Mouse (Mus musculus) MEL (cell line): ENCODE results near the gene Krt4.

Experiments
- CTCF ChIP-seq, 3 experiments: IDR thresholded peaks in 2 of 3; conservative IDR thresholded peaks in 1 of 3; 2 replicates each; pipeline ENCODE4 v1.5.1; 2011 to 2012; ENCODE audit warnings: low read length in 3 of 3, low read depth in 2 of 3, mild to moderate bottlenecking in 2 of 3, improper control_type of control experiment in 1 of 3, inconsistent platforms in 1 of 3, mixed read lengths in 1 of 3, moderate library complexity in 1 of 3; ENCODE audit not compliant: control insufficient read depth in 1 of 3, insufficient read depth in 1 of 3, poor library complexity in 1 of 3, severe bottlenecking in 1 of 3
- ELF1 ChIP-seq: IDR thresholded peaks from 2 replicates; pipeline ENCODE4 v1.6.1; 2014; ENCODE audit warnings: low read depth, mild to moderate bottlenecking, inconsistent platforms, low read length, improper control_type of control experiment, moderate library complexity
- EP300 ChIP-seq, 2 experiments: IDR thresholded peaks; 2 replicates each; pipeline ENCODE4 v1.6.1; 2011; ENCODE audit warnings: improper control_type of control experiment in 2 of 2, low read length in 2 of 2, low read depth in 1 of 2, mild to moderate bottlenecking in 1 of 2
- TAL1 ChIP-seq: IDR thresholded peaks from 2 replicates; pipeline ENCODE4 v1.6.1; 2012; ENCODE audit warnings: mild to moderate bottlenecking, inconsistent platforms, low read length, moderate library complexity, mixed read lengths
- ZKSCAN1 ChIP-seq: IDR thresholded peaks from 2 replicates; pipeline ENCODE4 v1.6.1; 2012; ENCODE audit warnings: low read depth, mild to moderate bottlenecking, inconsistent platforms, low read length, improper control_type of control experiment, moderate library complexity

DNA sequence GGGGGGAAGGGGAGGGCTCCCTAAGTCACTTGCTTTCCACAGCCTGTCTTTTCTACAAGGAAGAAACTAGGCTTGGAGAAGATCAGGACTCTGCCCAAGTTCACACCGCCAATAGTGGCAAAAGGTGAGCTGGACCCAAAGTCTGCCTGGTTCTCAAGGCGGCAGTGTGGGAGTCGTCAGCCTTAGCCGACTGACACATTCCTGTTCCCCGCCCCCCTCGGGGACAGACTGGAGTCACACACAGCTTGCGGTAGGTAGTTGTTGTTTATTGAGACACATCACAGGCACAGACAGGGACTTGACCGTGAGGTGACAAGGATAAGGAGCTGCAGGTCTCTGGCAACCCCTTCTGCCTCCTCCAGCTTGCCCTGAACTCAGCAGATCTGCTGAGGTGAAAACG lies 4.6 kb upstream of the Krt4 start:
- TF ChIP-seq TAL1 (no peak), CTCF (IDR thresholded peaks at IDR 0.05 in 2 of 3, conservative IDR thresholded peaks at IDR 0.05 in 1 of 3; ENCODE audit: control insufficient read depth in 1 of 3, insufficient read depth in 1 of 3, low read depth in 2 of 3, low read length in 3 of 3, poor library complexity in 1 of 3, severe bottlenecking in 1 of 3) (no peak), EP300 (IDR thresholded peaks at IDR 0.05; ENCODE audit: low read depth in 1 of 2, low read length in 2 of 2) (no peak), ZKSCAN1 (no peak), ELF1 (no peak)
